Mouse (Mus musculus) liver, embryonic 14.5 days (tissue): ENCODE results near the gene Sumf1.

Experiments used
- CTCF ChIP-seq: IDR thresholded peaks from 2 replicates; pipeline ENCODE4 v1.5.1; 2016; ENCODE audit warnings: antibody characterized with exemption, low read depth, control low read depth
- EP300 ChIP-seq: IDR thresholded peaks from 2 replicates; pipeline ENCODE4 v1.6.1; 2016; ENCODE audit warnings: antibody characterized with exemption, low read depth

DNA sequence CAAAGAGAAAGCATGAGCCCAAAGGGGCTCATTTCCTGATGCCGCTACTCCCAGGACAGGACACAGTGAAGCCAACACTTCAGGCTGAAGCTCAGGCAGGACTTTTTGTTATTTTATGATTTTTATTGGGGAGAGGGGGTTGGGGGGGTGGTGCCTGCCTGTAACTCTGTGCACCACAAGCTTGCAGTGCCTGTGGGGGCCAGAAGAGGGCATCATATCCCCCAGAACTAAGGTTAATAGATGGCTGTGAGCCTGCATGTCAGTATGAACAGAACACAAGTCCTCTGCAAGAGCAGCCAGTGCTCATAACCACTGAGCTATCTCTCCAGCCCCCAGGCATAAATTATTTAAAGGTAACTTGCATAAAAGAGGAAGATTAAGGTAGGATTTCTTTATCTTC, 13.2 kb downstream of the Sumf1 start:
- TF ChIP-seq CTCF (no peak), EP300 (no peak)
